29 mouse cellular contexts compared by ENCODE assay signal in the genomic region with DNA sequence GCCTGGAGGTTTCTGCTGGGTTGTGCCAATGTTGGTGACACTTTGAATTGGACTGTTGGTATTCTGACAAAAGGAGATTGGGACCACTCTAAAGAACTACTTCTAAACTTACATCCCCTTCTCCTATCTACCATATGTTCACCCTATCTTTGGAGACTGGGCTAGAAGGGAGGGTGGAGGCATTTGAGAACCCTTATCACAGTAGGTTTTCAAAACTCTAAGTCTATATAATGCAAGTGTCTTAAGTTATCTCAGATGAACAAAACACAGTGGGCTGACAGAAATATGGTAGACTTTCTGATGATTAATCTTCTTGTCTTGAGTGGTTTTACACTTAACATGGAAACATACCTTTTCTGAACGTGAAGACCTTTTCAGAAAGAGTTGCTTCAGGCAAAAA.
DNase-seq lines count a peak whose midpoint lies in the region; ATAC-seq lines count a peak whose summit lies in the region.
"Had no signal": no experiment of that assay in that cellular context is flagged by ENCODE, and none has a peak within 500 bp of the region (broad histone marks: within the 10 kb centered on the region; RNA-seq: fewer than 3 reads in every experiment).

No protein-coding gene starts in this region.

- H3K4me3 ChIP-seq in liver, embryonic 12.5 days, result no peak overlapping the region
- no peak overlapping the region for H3K4me3 ChIP-seq in liver, embryonic 15.5 days (replicated peaks)
- no peak overlapping the region for H3K4me3 ChIP-seq in forebrain, embryonic 12.5 days (replicated peaks)
- H3K4me3 ChIP-seq: embryonic facial prominence, embryonic 10.5 days; embryonic facial prominence, embryonic 13.5 days; erythroblast, embryonic 14.5 days; forebrain, embryonic 13.5 days; heart, adult 2 months; heart, embryonic 10.5 days; heart, embryonic 13.5 days; hindbrain, embryonic 12.5 days; hindbrain, embryonic 15.5 days had no signal

- H3K36me3 ChIP-seq in liver, embryonic 12.5 days, result no peaks in the 10 kb centered on the region
- H3K36me3 ChIP-seq in liver, embryonic 15.5 days (replicated peaks), result no peaks in the 10 kb centered on the region
- H3K36me3 ChIP-seq in forebrain, embryonic 12.5 days (replicated peaks), result no peaks in the 10 kb centered on the region
- H3K36me3 ChIP-seq: embryonic facial prominence, embryonic 10.5 days; embryonic facial prominence, embryonic 13.5 days; G1E; heart, embryonic 10.5 days; heart, embryonic 13.5 days; hindbrain, embryonic 12.5 days; hindbrain, embryonic 15.5 days had no signal

- WGBS in liver, embryonic 12.5 days (ENCODE audit: insufficient replicate concordance), result 44% methylated on average over 1 of the region's 1 CpGs
- 24% methylated on average over 1 of the region's 1 CpGs for WGBS in liver, embryonic 15.5 days (ENCODE audit: insufficient replicate concordance)
- WGBS in forebrain, embryonic 12.5 days, result 77% methylated on average over 1 of the region's 1 CpGs

- no peak overlapping the region for H3K27ac ChIP-seq in liver, embryonic 12.5 days
- no peak overlapping the region for H3K27ac ChIP-seq in liver, embryonic 15.5 days (replicated peaks)
- no peak overlapping the region for H3K27ac ChIP-seq in forebrain, embryonic 12.5 days
- H3K27ac ChIP-seq: embryonic facial prominence, embryonic 10.5 days; embryonic facial prominence, embryonic 13.5 days; forebrain, embryonic 13.5 days; heart, adult 2 months; heart, embryonic 10.5 days; heart, embryonic 13.5 days; hindbrain, embryonic 12.5 days; hindbrain, embryonic 15.5 days had no signal

- H3K9me3 ChIP-seq in liver, embryonic 12.5 days (replicated peaks), result no peaks in the 10 kb centered on the region
- H3K9me3 ChIP-seq in liver, embryonic 15.5 days (replicated peaks), result no peaks in the 10 kb centered on the region
- H3K9me3 ChIP-seq in forebrain, embryonic 12.5 days, result no peaks in the 10 kb centered on the region
- H3K9me3 ChIP-seq: embryonic facial prominence, embryonic 10.5 days; embryonic facial prominence, embryonic 13.5 days; forebrain, embryonic 13.5 days; heart, embryonic 10.5 days; heart, embryonic 13.5 days; hindbrain, embryonic 12.5 days; hindbrain, embryonic 15.5 days had no signal

- H3K4me1 ChIP-seq in liver, embryonic 12.5 days, result no peaks in the 10 kb centered on the region
- no peaks in the 10 kb centered on the region for H3K4me1 ChIP-seq in liver, embryonic 15.5 days (replicated peaks)
- no peaks in the 10 kb centered on the region for H3K4me1 ChIP-seq in forebrain, embryonic 12.5 days
- H3K4me1 ChIP-seq: embryonic facial prominence, embryonic 10.5 days; embryonic facial prominence, embryonic 13.5 days; forebrain, embryonic 13.5 days; heart, embryonic 10.5 days; heart, embryonic 13.5 days; hindbrain, embryonic 12.5 days; hindbrain, embryonic 15.5 days had no signal

- ATAC-seq in liver, embryonic 12.5 days, result peak; percentile 54; the same call in 1 of the 2 replicates
- ATAC-seq in liver, embryonic 15.5 days (ENCODE audit: insufficient read depth), result peak; percentile 40; the same call in 1 of the 2 replicates
- ATAC-seq in megakaryocyte-erythroid progenitor cell, adult 5-6 weeks (replicated peaks; ENCODE audit: low FRiP score, low TSS enrichment, poor library complexity, severe bottlenecking), result peak; percentile 43
- no peak for ATAC-seq in forebrain, embryonic 12.5 days (ENCODE audit: low FRiP score)
- ATAC-seq: forebrain, embryonic 13.5 days; forebrain, embryonic 16.5 days had no signal

- no peaks in the 10 kb centered on the region for H3K27me3 ChIP-seq in liver, embryonic 12.5 days (replicated peaks)
- H3K27me3 ChIP-seq in liver, embryonic 15.5 days, result no peaks in the 10 kb centered on the region
- H3K27me3 ChIP-seq in forebrain, embryonic 12.5 days, result no peaks in the 10 kb centered on the region
- H3K27me3 ChIP-seq: CH12.LX; embryonic facial prominence, embryonic 13.5 days; forebrain, embryonic 13.5 days; heart, embryonic 13.5 days; hindbrain, embryonic 12.5 days; hindbrain, embryonic 15.5 days had no signal

- DNase-seq in liver, result no peak
- DNase-seq in layer of hippocampus, postnatal 10 days (ENCODE audit: low spot score in 2 of 2), result no peak
- DNase-seq: adrenal gland, adult 2 months; adrenal gland, postnatal 14 days; B cell, adult 2 months; cerebellum, adult 11-12 months; cerebellum, adult 8-10 months; cerebellum, postnatal 10 days; cerebellum, postnatal 36 days; embryo, embryonic 11 days; gastrocnemius, postnatal 10 days; gastrocnemius, postnatal 36 days; heart, adult 2 months; heart, postnatal 14 days had no signal

- H3K4me2 ChIP-seq in liver, embryonic 12.5 days, result no peak overlapping the region
- no peak overlapping the region for H3K4me2 ChIP-seq in liver, embryonic 15.5 days
- H3K4me2 ChIP-seq in forebrain, embryonic 12.5 days, result no peak overlapping the region
- H3K4me2 ChIP-seq: embryonic facial prominence, embryonic 13.5 days; forebrain, embryonic 13.5 days; heart, embryonic 13.5 days; hindbrain, embryonic 12.5 days; hindbrain, embryonic 15.5 days had no signal

- H3K9ac ChIP-seq in liver, embryonic 12.5 days, result no peak overlapping the region
- H3K9ac ChIP-seq in liver, embryonic 15.5 days, result no peak overlapping the region
- H3K9ac ChIP-seq in forebrain, embryonic 12.5 days, result no peak overlapping the region
- H3K9ac ChIP-seq: embryonic facial prominence, embryonic 13.5 days; forebrain, embryonic 13.5 days; heart, embryonic 13.5 days; hindbrain, embryonic 12.5 days; hindbrain, embryonic 15.5 days had no signal
